Mouse (Mus musculus): ENCODE data around the gene Tma7.

Tma7 gene

GRCm38 (mm10) chr9:109102541-109102940 lies 20.2 kb upstream of the Tma7 start:
- no peak for DNase-seq

- DNase-seq: no peak
Measured at GRCm38 (mm10) chr9:109101933-109102445, 19.6 kb upstream of the Tma7 start.

- DNase-seq: no peak
Measured at GRCm38 (mm10) chr9:109100307-109100928, 18.0 kb upstream of the Tma7 start.

GRCm38 (mm10) chr9:109098969-109099368 lies 16.6 kb upstream of the Tma7 start:
- DNase-seq: peak; percentile 84 to 90

- DNase-seq: no peak
Measured at GRCm38 (mm10) chr9:109098366-109098765, 16.0 kb upstream of the Tma7 start.

GRCm38 (mm10) chr9:109097831-109098230 lies 15.4 kb upstream of the Tma7 start:
- DNase-seq: peak; percentile 52 to 66

GRCm38 (mm10) chr9:109097291-109097690 lies 14.9 kb upstream of the Tma7 start:
- no peak for DNase-seq

- DNase-seq: peak; percentile 70 to 77
Measured at GRCm38 (mm10) chr9:109096856-109097255, 14.5 kb upstream of the Tma7 start.

- peak in 1 of 2 experiments; percentile 45 for DNase-seq
Measured at GRCm38 (mm10) chr9:109096251-109096661, 13.9 kb upstream of the Tma7 start.

- peak; percentile 86 to 91 for DNase-seq
Measured at GRCm38 (mm10) chr9:109095137-109095982, 13.0 kb upstream of the Tma7 start, which contains the start of gene Plxnb1. Gene Plxnb1, plus strand, starts transcription at chr9:109095389.

GRCm38 (mm10) chr9:109094553-109095136 lies 12.3 kb upstream of the Tma7 start:
- DNase-seq: peak; percentile 67 to 79

- DNase-seq: peak in 1 of 2 experiments; percentile 62
Measured at GRCm38 (mm10) chr9:109093786-109094552, 11.6 kb upstream of the Tma7 start.

- peak in 1 of 2 experiments; percentile 50 for DNase-seq
Measured at GRCm38 (mm10) chr9:109092799-109093198, 10.4 kb upstream of the Tma7 start.

- DNase-seq: no peak
Measured at GRCm38 (mm10) chr9:109091802-109092201, 9.4 kb upstream of the Tma7 start.

- DNase-seq: peak in 1 of 2 experiments; percentile 51
Measured at GRCm38 (mm10) chr9:109090446-109090845, 8.1 kb upstream of the Tma7 start.

GRCm38 (mm10) chr9:109087987-109088386 lies 5.6 kb upstream of the Tma7 start:
- peak; percentile 63 to 64 for DNase-seq

- peak in 1 of 2 experiments; percentile 53 for DNase-seq
Measured at GRCm38 (mm10) chr9:109084922-109085321, 2.5 kb upstream of the Tma7 start.

GRCm38 (mm10) chr9:109081749-109082123 lies 651 bp downstream of the Tma7 start:
- no peak for DNase-seq

- no peak for DNase-seq
Measured at GRCm38 (mm10) chr9:109080516-109080915, 1.9 kb downstream of the Tma7 start.

GRCm38 (mm10) chr9:109073661-109074573 lies 8.5 kb downstream of the Tma7 start, which contains the start of gene Atrip:
Gene Atrip, minus strand, starts transcription at chr9:109074124.
- peak; percentile 95 to 96 for DNase-seq

GRCm38 (mm10) chr9:109068095-109068735 lies 14.2 kb downstream of the Tma7 start:
- no peak for DNase-seq

Data from kidney, postnatal 4 days (tissue).